In the genomic region with DNA sequence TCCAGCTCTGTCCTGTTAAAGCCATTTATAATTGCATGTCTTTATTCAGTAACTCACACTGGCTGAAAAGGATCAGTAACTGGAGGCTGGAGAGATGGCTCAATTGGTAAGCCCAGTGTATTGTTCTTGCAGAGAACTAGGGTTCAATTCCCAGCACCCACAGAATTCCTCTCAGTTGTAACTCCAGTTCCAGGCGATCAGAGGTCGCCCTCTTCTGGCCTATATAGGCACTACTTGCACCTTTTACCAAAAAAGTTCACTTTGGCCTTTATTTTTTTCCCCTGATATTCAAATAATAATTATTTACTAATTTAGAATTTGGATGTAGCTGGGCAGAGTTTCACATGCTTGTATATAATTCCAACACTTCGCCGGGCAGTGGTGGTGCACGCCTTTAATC, we compare ENCODE assay signal across 18 mouse cellular contexts. TPM values are rescaled to one million over a fixed set of nuclear protein-coding genes. Genes with fewer than 3 reads are reported as not detected.
DNase-seq lines count a peak whose midpoint lies in the region; ATAC-seq and TF ChIP-seq lines count a peak whose summit lies in the region.
"Had no signal": no experiment of that assay in that cellular context is flagged by ENCODE, and none has a peak within 500 bp of the region (broad histone marks: within the 10 kb centered on the region; RNA-seq: fewer than 3 reads in every experiment).

No protein-coding gene starts in this region.

- H3K4me1 ChIP-seq in forebrain, embryonic 10.5 days, result peaks cover 28% of the 10 kb centered on the region
- peaks cover 31% of the 10 kb centered on the region for H3K4me1 ChIP-seq in forebrain, embryonic 12.5 days
- H3K4me1 ChIP-seq in liver, embryonic 12.5 days, result peaks cover 45% of the 10 kb centered on the region
- H3K4me1 ChIP-seq in liver, embryonic 11.5 days (replicated peaks; ENCODE audit: control insufficient read depth, insufficient read depth, low read length), result peaks cover 27% of the 10 kb centered on the region
- H3K4me1 ChIP-seq in CH12.LX (ENCODE audit: control insufficient read depth in 1 of 2, insufficient read depth in 2 of 2), result peaks cover 13 to 27% of the 10 kb centered on the region in 2 experiments

- no peak for DNase-seq in forebrain, embryonic 10.5 days (ENCODE audit: extremely low spot score, low spot score)
- DNase-seq in liver, embryonic 11.5 days (ENCODE audit: low spot score), result no peak
- DNase-seq in CH12.LX (ENCODE audit: extremely low read depth), result peak; percentile 15
- no peak for DNase-seq in brain, embryonic 14.5 days (ENCODE audit: low read depth)
- DNase-seq in cerebellum, postnatal 14 days, result no peak
- no peak for DNase-seq in layer of hippocampus, postnatal 10 days (ENCODE audit: low spot score in 2 of 2)
- DNase-seq: adrenal gland, adult 8-10 months; cerebellum, adult 9-10 months; heart, postnatal 10 days; layer of hippocampus, adult 9-11 months; left cerebral cortex, postnatal 4 days; right cerebral cortex, postnatal 25 days; thymus, adult 18-20 months had no signal

- no peak overlapping the region for H3K4me2 ChIP-seq in forebrain, embryonic 12.5 days
- H3K4me2 ChIP-seq in liver, embryonic 12.5 days, result no peak overlapping the region
- H3K4me2 ChIP-seq in liver, embryonic 11.5 days, result no peak overlapping the region
- no peak overlapping the region for H3K4me2 ChIP-seq in CH12.LX (ENCODE audit: insufficient read depth, low read depth, poor library complexity, severe bottlenecking)

- 71% methylated on average over 5 of the region's 5 CpGs for WGBS in forebrain, embryonic 10.5 days
- 73% methylated on average over 5 of the region's 5 CpGs for WGBS in forebrain, embryonic 12.5 days
- 67% methylated on average over 5 of the region's 5 CpGs for WGBS in liver, embryonic 12.5 days (ENCODE audit: insufficient replicate concordance)
- WGBS in liver, embryonic 11.5 days, result 67% methylated on average over 5 of the region's 5 CpGs

- peaks cover 19% of the 10 kb centered on the region for H3K36me3 ChIP-seq in forebrain, embryonic 10.5 days (replicated peaks)
- peaks cover 6% of the 10 kb centered on the region for H3K36me3 ChIP-seq in forebrain, embryonic 12.5 days (replicated peaks)
- H3K36me3 ChIP-seq in liver, embryonic 12.5 days, result peaks cover 19% of the 10 kb centered on the region
- peaks cover 8% of the 10 kb centered on the region; the same call in 1 of the 2 replicates for H3K36me3 ChIP-seq in liver, embryonic 11.5 days (ENCODE audit: control insufficient read depth, insufficient read depth, low read length)
- peaks cover 3 to 15% of the 10 kb centered on the region in 2 experiments for H3K36me3 ChIP-seq in CH12.LX (replicated peaks in 1 of 2; ENCODE audit: control insufficient read depth in 1 of 2, insufficient read depth in 1 of 2, low read length in 1 of 2)

- no peaks in the 10 kb centered on the region for H3K9me3 ChIP-seq in forebrain, embryonic 10.5 days
- H3K9me3 ChIP-seq in forebrain, embryonic 12.5 days, result no peaks in the 10 kb centered on the region
- H3K9me3 ChIP-seq in liver, embryonic 12.5 days (replicated peaks), result 0 out of 2 replicates have a peak, but pooled peaks cover 4% of the 10 kb centered on the region
- H3K9me3 ChIP-seq in liver, embryonic 11.5 days (ENCODE audit: control insufficient read depth, low read length), result peaks cover 2% of the 10 kb centered on the region; the same call in 1 of the 2 replicates
- peaks cover 6% of the 10 kb centered on the region for H3K9me3 ChIP-seq in CH12.LX (replicated peaks; ENCODE audit: low read length)
- H3K9me3 ChIP-seq: liver, embryonic 15.5 days; midbrain, embryonic 13.5 days had no signal

- no peaks in the 10 kb centered on the region for H3K79me2 ChIP-seq in CH12.LX (replicated peaks; ENCODE audit: control insufficient read depth, extremely low read depth, insufficient read depth, poor library complexity, severe bottlenecking)

- TF ChIP-seq POLR2A in CH12.LX (IDR thresholded peaks at IDR 0.05; ENCODE audit: low read depth, low read length), result no peak
- no peak for TF ChIP-seq POLR2A in brain, embryonic 14.5 days (IDR thresholded peaks at IDR 0.05; ENCODE audit: borderline replicate concordance, extremely low read depth, insufficient read depth, insufficient read length, poor library complexity, severe bottlenecking)

- no peak overlapping the region for H3K27ac ChIP-seq in forebrain, embryonic 10.5 days
- H3K27ac ChIP-seq in forebrain, embryonic 12.5 days, result no peak overlapping the region
- no peak overlapping the region for H3K27ac ChIP-seq in liver, embryonic 12.5 days
- H3K27ac ChIP-seq in liver, embryonic 11.5 days (ENCODE audit: low read depth, low read length), result no peak overlapping the region
- H3K27ac ChIP-seq in CH12.LX (ENCODE audit: insufficient read depth, low read depth), result no peak overlapping the region
- H3K27ac ChIP-seq: macrophage had no signal

- ATAC-seq in forebrain, embryonic 12.5 days (ENCODE audit: low FRiP score), result no peak
- no peak for ATAC-seq in liver, embryonic 12.5 days
- ATAC-seq in liver, embryonic 11.5 days (replicated peaks; ENCODE audit: low FRiP score), result no peak
- ATAC-seq: midbrain, embryonic 13.5 days had no signal

- TF ChIP-seq RAD21 in CH12.LX (IDR thresholded peaks at IDR 0.05; ENCODE audit: low read depth, low read length), result no peak; the same call in none of the 2 replicates

- dilution Hi-C loops in CH12.LX (cut with MboI; ENCODE audit: extremely low pct_ligation_motif_present, extremely low pct_unique_long_range_greater_than_20kb, low sequenced_read_pairs), result no loop called here

- no peak overlapping the region for H3K9ac ChIP-seq in forebrain, embryonic 12.5 days
- 0 out of 2 replicates have a peak overlapping the region, but pooled peaks have one; percentile 50 for H3K9ac ChIP-seq in liver, embryonic 12.5 days
- H3K9ac ChIP-seq in liver, embryonic 11.5 days (ENCODE audit: low read depth, low read length), result no peak overlapping the region
- H3K9ac ChIP-seq in CH12.LX (ENCODE audit: insufficient read depth, low read depth), result no peak overlapping the region
- H3K9ac ChIP-seq: midbrain, embryonic 13.5 days had no signal

- no peak for TF ChIP-seq EP300 in CH12.LX (IDR thresholded peaks at IDR 0.05; ENCODE audit: low read length)

- H3K27me3 ChIP-seq in forebrain, embryonic 10.5 days (ENCODE audit: poor library complexity, severe bottlenecking), result no peaks in the 10 kb centered on the region; the same call in 1 of the 2 replicates
- H3K27me3 ChIP-seq in forebrain, embryonic 12.5 days, result no peaks in the 10 kb centered on the region
- no peaks in the 10 kb centered on the region for H3K27me3 ChIP-seq in liver, embryonic 12.5 days (replicated peaks)
- no peaks in the 10 kb centered on the region for H3K27me3 ChIP-seq in liver, embryonic 11.5 days (replicated peaks; ENCODE audit: control insufficient read depth, insufficient read depth, low read length)
- H3K27me3 ChIP-seq in CH12.LX (replicated peaks), result no peaks in the 10 kb centered on the region
- H3K27me3 ChIP-seq: liver, embryonic 15.5 days; midbrain, embryonic 13.5 days had no signal

- in situ Hi-C loops in CH12.LX (cut with MboI; ENCODE audit: low pct_ligation_motif_present, low pct_unique_long_range_greater_than_20kb, low sequenced_read_pairs), result no loop called here

- peak; percentile 28 to 44; a peak in 3 of 4 replicates for TF ChIP-seq CTCF in CH12.LX (conservative IDR thresholded peaks at IDR 0.05 in 1 of 2, IDR thresholded peaks at IDR 0.05 in 1 of 2; ENCODE audit: low read depth in 2 of 2, low read length in 2 of 2)
- TF ChIP-seq CTCF in brain, embryonic 14.5 days (IDR thresholded peaks at IDR 0.05; ENCODE audit: borderline replicate concordance, extremely low read depth, insufficient read depth, insufficient read length), result peak; percentile 26; the same call in 1 of the 2 replicates

- H3K4me3 ChIP-seq in forebrain, embryonic 10.5 days, result peak overlapping the region; percentile 3; the same call in 1 of the 2 replicates
- H3K4me3 ChIP-seq in forebrain, embryonic 12.5 days (replicated peaks), result no peak overlapping the region
- H3K4me3 ChIP-seq in liver, embryonic 12.5 days, result no peak overlapping the region
- no peak overlapping the region for H3K4me3 ChIP-seq in liver, embryonic 11.5 days (ENCODE audit: low read depth, low read length)
- H3K4me3 ChIP-seq in CH12.LX (replicated peaks in 1 of 3; ENCODE audit: low read depth in 2 of 3, low read length in 2 of 3, poor library complexity in 1 of 3), result no peak overlapping the region

RNA-seq across cellular contexts. Expression of a gene that starts 1.2 kb away (rescaled TPM):
- polyA plus RNA-seq in forebrain, embryonic 10.5 days (2016; fragmentation: Nextera tagmentation; extraction: Ambion mirVana), result 29.9 and 30.9 TPM in 2 replicates
- 24.4 and 25.2 TPM in 2 replicates for polyA plus RNA-seq in forebrain, embryonic 12.5 days (2016; fragmentation: Nextera tagmentation; extraction: Ambion mirVana)
- 12.7 and 13.6 TPM in 2 replicates for polyA plus RNA-seq in liver, embryonic 12.5 days (2016; fragmentation: Nextera tagmentation; extraction: Ambion mirVana)
- polyA plus RNA-seq in liver, embryonic 11.5 days (2014; fragmentation: Nextera tagmentation; extraction: Ambion mirVana), result 19.7 and 21.2 TPM in 2 replicates
- 11.2 and 15.0 TPM in 2 replicates for total RNA-seq in CH12.LX (2012; rRNA removed)
- total RNA-seq in CH12.LX (2014; rRNA removed), result 9.1 and 9.2 TPM in 2 replicates
- polyA plus RNA-seq in CH12.LX (2012; ENCODE audit: insufficient read length, low read depth), result 7.4 and 9.4 TPM in 2 replicates
- 40.4 and 43.8 TPM in 2 replicates for polyA plus RNA-seq in brain, embryonic 14.5 days (2012; rRNA removed)
- total RNA-seq in layer of hippocampus, postnatal 10 days (2021), result 100 to 1,000 TPM; 101 to 112 TPM

RNA-seq across cellular contexts. Expression of a gene that starts 3.7 kb away (rescaled TPM):
- polyA plus RNA-seq in forebrain, embryonic 10.5 days (2016; fragmentation: Nextera tagmentation; extraction: Ambion mirVana), result 76.9 and 82.0 TPM in 2 replicates
- polyA plus RNA-seq in forebrain, embryonic 12.5 days (2016; fragmentation: Nextera tagmentation; extraction: Ambion mirVana), result 99.8 and 110 TPM in 2 replicates
- polyA plus RNA-seq in liver, embryonic 12.5 days (2016; fragmentation: Nextera tagmentation; extraction: Ambion mirVana), result 30.3 and 33.7 TPM in 2 replicates
- 44.0 and 48.9 TPM in 2 replicates for polyA plus RNA-seq in liver, embryonic 11.5 days (2014; fragmentation: Nextera tagmentation; extraction: Ambion mirVana)
- total RNA-seq in CH12.LX (2012; rRNA removed) (42.6 and 47.8 TPM in 2 replicates), CH12.LX (2014; rRNA removed) (27.2 and 34.0 TPM in 2 replicates)
- 38.9 and 39.3 TPM in 2 replicates for polyA plus RNA-seq in CH12.LX (2012; ENCODE audit: insufficient read length, low read depth)
- polyA plus RNA-seq in brain, embryonic 14.5 days (2012; rRNA removed), result 304 and 410 TPM in 2 replicates
- 100 to 1,000 TPM; 209 to 233 TPM for total RNA-seq in layer of hippocampus, postnatal 10 days (2021)

RNA-seq across cellular contexts. Expression of a gene that starts 29.2 kb away (rescaled TPM):
- 54.8 and 60.1 TPM in 2 replicates for polyA plus RNA-seq in forebrain, embryonic 10.5 days (2016; fragmentation: Nextera tagmentation; extraction: Ambion mirVana)
- 51.4 and 52.3 TPM in 2 replicates for polyA plus RNA-seq in forebrain, embryonic 12.5 days (2016; fragmentation: Nextera tagmentation; extraction: Ambion mirVana)
- polyA plus RNA-seq in liver, embryonic 12.5 days (2016; fragmentation: Nextera tagmentation; extraction: Ambion mirVana), result 23.5 and 24.3 TPM in 2 replicates
- polyA plus RNA-seq in liver, embryonic 11.5 days (2014; fragmentation: Nextera tagmentation; extraction: Ambion mirVana), result 37.6 and 39.9 TPM in 2 replicates
- total RNA-seq in CH12.LX (2012; rRNA removed) (19.2 and 22.8 TPM in 2 replicates), CH12.LX (2014; rRNA removed) (15.0 and 22.3 TPM in 2 replicates)
- 17.9 and 19.1 TPM in 2 replicates for polyA plus RNA-seq in CH12.LX (2012; ENCODE audit: insufficient read length, low read depth)
- polyA plus RNA-seq in brain, embryonic 14.5 days (2012; rRNA removed), result 73.2 and 114 TPM in 2 replicates
- total RNA-seq in layer of hippocampus, postnatal 10 days (2021), result 10 to 100 TPM; 31.7 to 37.4 TPM

RNA-seq across cellular contexts. Expression of a gene that starts 52.7 kb away (rescaled TPM):
- 23.2 and 23.6 TPM in 2 replicates for polyA plus RNA-seq in forebrain, embryonic 10.5 days (2016; fragmentation: Nextera tagmentation; extraction: Ambion mirVana)
- polyA plus RNA-seq in forebrain, embryonic 12.5 days (2016; fragmentation: Nextera tagmentation; extraction: Ambion mirVana), result 22.5 and 23.0 TPM in 2 replicates
- polyA plus RNA-seq in liver, embryonic 12.5 days (2016; fragmentation: Nextera tagmentation; extraction: Ambion mirVana), result 26.0 and 28.6 TPM in 2 replicates
- polyA plus RNA-seq in liver, embryonic 11.5 days (2014; fragmentation: Nextera tagmentation; extraction: Ambion mirVana), result 26.1 and 38.3 TPM in 2 replicates
- 3.6 and 4.5 TPM in 2 replicates for total RNA-seq in CH12.LX (2012; rRNA removed)
- 1.3 and 1.7 TPM in 2 replicates for total RNA-seq in CH12.LX (2014; rRNA removed)
- 2.8 and 4.2 TPM in 2 replicates for polyA plus RNA-seq in CH12.LX (2012; ENCODE audit: insufficient read length, low read depth)
- polyA plus RNA-seq in brain, embryonic 14.5 days (2012; rRNA removed), result 28.3 and 31.3 TPM in 2 replicates
- 10 to 100 TPM; 39.0 to 41.9 TPM for total RNA-seq in layer of hippocampus, postnatal 10 days (2021)

RNA-seq across cellular contexts. Expression of a gene that starts 53.0 kb away (rescaled TPM):
- 149 and 165 TPM in 2 replicates for polyA plus RNA-seq in forebrain, embryonic 10.5 days (2016; fragmentation: Nextera tagmentation; extraction: Ambion mirVana)
- polyA plus RNA-seq in forebrain, embryonic 12.5 days (2016; fragmentation: Nextera tagmentation; extraction: Ambion mirVana), result 131 and 144 TPM in 2 replicates
- 168 and 173 TPM in 2 replicates for polyA plus RNA-seq in liver, embryonic 12.5 days (2016; fragmentation: Nextera tagmentation; extraction: Ambion mirVana)
- polyA plus RNA-seq in liver, embryonic 11.5 days (2014; fragmentation: Nextera tagmentation; extraction: Ambion mirVana), result 124 and 135 TPM in 2 replicates
- total RNA-seq in CH12.LX (2012; rRNA removed) (111 and 120 TPM in 2 replicates), CH12.LX (2014; rRNA removed) (117 and 122 TPM in 2 replicates)
- polyA plus RNA-seq in CH12.LX (2012; ENCODE audit: insufficient read length, low read depth), result 190 and 194 TPM in 2 replicates
- polyA plus RNA-seq in brain, embryonic 14.5 days (2012; rRNA removed), result 151 and 152 TPM in 2 replicates
- total RNA-seq in layer of hippocampus, postnatal 10 days (2021), result 100 to 1,000 TPM; 144 to 159 TPM
